Mouse (Mus musculus) erythroblast, embryonic 14.5 days (primary cell): ENCODE results near the gene Colec11. TPM values are rescaled to one million over a fixed set of nuclear protein-coding genes. Genes with fewer than 3 reads are reported as not detected.

Experiments used
- H3K27me3 ChIP-seq: 2 replicates; pipeline ENCODE4 v1.6.1; 2012; ENCODE audit warnings: inconsistent platforms; ENCODE audit not compliant: control insufficient read depth
- H3K36me3 ChIP-seq: 2 replicates; pipeline ENCODE4 v1.6.1; 2012; ENCODE audit warnings: mild to moderate bottlenecking, inconsistent platforms; ENCODE audit not compliant: control insufficient read depth
- H3K4me1 ChIP-seq: 2 replicates; pipeline ENCODE4 v1.6.1; 2012; ENCODE audit warnings: inconsistent platforms; ENCODE audit not compliant: control insufficient read depth
- H3K4me3 ChIP-seq: replicated peaks from 2 replicates; pipeline ENCODE3; 2012; ENCODE audit warnings: moderate library complexity, mild to moderate bottlenecking, inconsistent platforms
- H3K9me3 ChIP-seq: 2 replicates; pipeline ENCODE4 v1.6.1; 2012; ENCODE audit warnings: low read length, inconsistent platforms, mixed read lengths; ENCODE audit not compliant: control insufficient read depth
- GATA1 ChIP-seq: IDR thresholded peaks from 2 replicates; pipeline ENCODE4 v1.6.1; 2012; ENCODE audit warnings: low read length, inconsistent platforms, mixed read lengths
- TAL1 ChIP-seq: IDR thresholded peaks from 3 replicates; pipeline ENCODE4 v1.6.1; 2012; ENCODE audit warnings: low read length, inconsistent platforms, mixed read lengths
- polyA plus RNA-seq: library from polyadenylated mRNA; stranded (reverse); fragments of >175 nt; gene quantifications from 2 replicates; pipeline ENCODE4 v1.2.3, GENCODE M21; 2012

Colec11 gene
- polyA plus RNA-seq, 1 experiment = not detected

- H3K4me3 ChIP-seq = no peak overlapping the region
- H3K27me3 ChIP-seq = no peaks in the 10 kb centered on the region
- H3K9me3 ChIP-seq = no peaks in the 10 kb centered on the region
- H3K36me3 ChIP-seq = no peaks in the 10 kb centered on the region
- H3K4me1 ChIP-seq = no peaks in the 10 kb centered on the region
- TF ChIP-seq GATA1 (no peak), TAL1 (no peak)
These were observed 15.5 kb downstream of the Colec11 start for GRCm38 (mm10) chr12:28607546-28608305.

GRCm38 (mm10) chr12:28603494-28603893, 19.7 kb downstream of the Colec11 start:
- Histone ChIP-seq H3K27me3 (0 out of 2 replicates have a peak, but pooled peaks cover 3% of the 10 kb centered on the region), H3K36me3 (no peaks in the 10 kb centered on the region), H3K4me1 (no peaks in the 10 kb centered on the region; the same call in 1 of the 2 replicates), H3K9me3 (no peaks in the 10 kb centered on the region), H3K4me3 (no peak overlapping the region)
- TF ChIP-seq TAL1 (no peak), GATA1 (no peak)

GRCm38 (mm10) chr12:28602259-28602658, 20.9 kb downstream of the Colec11 start:
- TF ChIP-seq GATA1 (no peak), TAL1 (no peak)
- no peak overlapping the region for H3K4me3 ChIP-seq
- H3K4me1 ChIP-seq = no peaks in the 10 kb centered on the region; the same call in 1 of the 2 replicates
- H3K36me3 ChIP-seq = no peaks in the 10 kb centered on the region
- H3K27me3 ChIP-seq = 0 out of 2 replicates have a peak, but pooled peaks cover 3% of the 10 kb centered on the region
- no peaks in the 10 kb centered on the region for H3K9me3 ChIP-seq

GRCm38 (mm10) chr12:28598526-28598991, 24.6 kb downstream of the Colec11 start:
- Histone ChIP-seq H3K4me3 (no peak overlapping the region), H3K27me3 (0 out of 2 replicates have a peak, but pooled peaks cover 3% of the 10 kb centered on the region), H3K9me3 (no peaks in the 10 kb centered on the region), H3K4me1 (no peaks in the 10 kb centered on the region; the same call in 1 of the 2 replicates), H3K36me3 (no peaks in the 10 kb centered on the region)
- TF ChIP-seq GATA1 (no peak), TAL1 (no peak)

- 0 out of 2 replicates have a peak, but pooled peaks cover 3% of the 10 kb centered on the region for H3K27me3 ChIP-seq
- H3K4me1 ChIP-seq = no peaks in the 10 kb centered on the region; the same call in 1 of the 2 replicates
- no peak overlapping the region for H3K4me3 ChIP-seq
- H3K9me3 ChIP-seq = no peaks in the 10 kb centered on the region
- no peaks in the 10 kb centered on the region for H3K36me3 ChIP-seq
- TF ChIP-seq TAL1 (no peak), GATA1 (no peak)
These were observed 25.1 kb downstream of the Colec11 start for GRCm38 (mm10) chr12:28598110-28598509.

- H3K9me3 ChIP-seq = no peaks in the 10 kb centered on the region
- H3K4me1 ChIP-seq = no peaks in the 10 kb centered on the region; the same call in 1 of the 2 replicates
- TF ChIP-seq TAL1 (no peak), GATA1 (no peak)
- no peaks in the 10 kb centered on the region for H3K36me3 ChIP-seq
- H3K4me3 ChIP-seq = no peak overlapping the region
- 0 out of 2 replicates have a peak, but pooled peaks cover 3% of the 10 kb centered on the region for H3K27me3 ChIP-seq
These were observed 25.5 kb downstream of the Colec11 start for GRCm38 (mm10) chr12:28597699-28598098.

- H3K27me3 ChIP-seq = no peaks in the 10 kb centered on the region
- no peaks in the 10 kb centered on the region for H3K9me3 ChIP-seq
- no peaks in the 10 kb centered on the region for H3K36me3 ChIP-seq
- no peaks in the 10 kb centered on the region; the same call in 1 of the 2 replicates for H3K4me1 ChIP-seq
- TF ChIP-seq GATA1 (no peak), TAL1 (no peak)
- no peak overlapping the region for H3K4me3 ChIP-seq
These were observed 26.3 kb downstream of the Colec11 start for GRCm38 (mm10) chr12:28596851-28597250.

- Histone ChIP-seq H3K27me3 (no peaks in the 10 kb centered on the region; the same call in 1 of the 2 replicates), H3K4me1 (no peaks in the 10 kb centered on the region), H3K36me3 (no peaks in the 10 kb centered on the region), H3K4me3 (no peak overlapping the region), H3K9me3 (no peaks in the 10 kb centered on the region)
- TF ChIP-seq GATA1 = no peak
- no peak for TF ChIP-seq TAL1
These were observed 32.7 kb downstream of the Colec11 start for GRCm38 (mm10) chr12:28590428-28590827.

GRCm38 (mm10) chr12:28589090-28589868, 33.9 kb downstream of the Colec11 start:
- TF ChIP-seq GATA1 (no peak), TAL1 (no peak)
- Histone ChIP-seq H3K36me3 (no peaks in the 10 kb centered on the region), H3K4me3 (no peak overlapping the region), H3K4me1 (no peaks in the 10 kb centered on the region), H3K27me3 (no peaks in the 10 kb centered on the region; the same call in 1 of the 2 replicates), H3K9me3 (no peaks in the 10 kb centered on the region)
